Mouse (Mus musculus): ENCODE data around the gene Gdf1. TPM values are rescaled to one million over a fixed set of nuclear protein-coding genes. Genes with fewer than 3 reads are reported as not detected.

Gdf1 gene
- polyA plus RNA-seq, 1 experiment from 2014 or later, result 0.16 TPM

- H3K36me3 ChIP-seq (replicated peaks; ENCODE audit: insufficient read depth, low read length), result peaks cover 7% of the 10 kb centered on the region; the same call in 1 of the 2 replicates
- 93% methylated on average over 15 of the region's 15 CpGs for WGBS (ENCODE audit: insufficient replicate concordance)
- H3K9ac ChIP-seq (replicated peaks), result no peak overlapping the region
- no peak for ATAC-seq
- H3K4me2 ChIP-seq (ENCODE audit: low read depth, low read length), result no peak overlapping the region
- peaks cover 14% of the 10 kb centered on the region for H3K4me1 ChIP-seq (ENCODE audit: insufficient read depth)
- no peak overlapping the region for H3K4me3 ChIP-seq (ENCODE audit: low read depth, low read length)
- no peak for DNase-seq
- no peak overlapping the region for H3K27ac ChIP-seq (ENCODE audit: low read depth)
- 0 out of 2 replicates have a peak, but pooled peaks cover 6% of the 10 kb centered on the region for H3K27me3 ChIP-seq (ENCODE audit: insufficient read depth, low read length)
- H3K9me3 ChIP-seq (ENCODE audit: low read length), result no peaks in the 10 kb centered on the region
- TF ChIP-seq CTCF (IDR thresholded peaks at IDR 0.05; ENCODE audit: low read depth), result no peak
- TF ChIP-seq EP300 (IDR thresholded peaks at IDR 0.05; ENCODE audit: low read depth), result no peak
Observed at GRCm38 (mm10) chr8:70285304-70285703, 44.3 kb upstream of the Gdf1 start.

- Histone ChIP-seq H3K4me1 (ENCODE audit: insufficient read depth) (peaks cover 9% of the 10 kb centered on the region), H3K9ac (replicated peaks) (no peak overlapping the region), H3K4me2 (ENCODE audit: low read depth, low read length) (no peak overlapping the region), H3K9me3 (ENCODE audit: low read length) (no peaks in the 10 kb centered on the region), H3K36me3 (replicated peaks; ENCODE audit: insufficient read depth, low read length) (peaks cover 7% of the 10 kb centered on the region; the same call in 1 of the 2 replicates), H3K27ac (ENCODE audit: low read depth) (no peak overlapping the region), H3K27me3 (ENCODE audit: insufficient read depth, low read length) (0 out of 2 replicates have a peak, but pooled peaks cover 6% of the 10 kb centered on the region), H3K4me3 (ENCODE audit: low read depth, low read length) (no peak overlapping the region)
- TF ChIP-seq CTCF (IDR thresholded peaks at IDR 0.05; ENCODE audit: low read depth) (peak; percentile 54), EP300 (IDR thresholded peaks at IDR 0.05; ENCODE audit: low read depth) (no peak)
- WGBS (ENCODE audit: insufficient replicate concordance), result 86% methylated on average over 8 of the region's 8 CpGs
- DNase-seq, result no peak
- no peak for ATAC-seq
Observed at GRCm38 (mm10) chr8:70286737-70287136, 42.9 kb upstream of the Gdf1 start.

GRCm38 (mm10) chr8:70293988-70294405, 35.6 kb upstream of the Gdf1 start:
- DNase-seq (no peak), ATAC-seq (no peak)
- Histone ChIP-seq H3K4me1 (ENCODE audit: insufficient read depth) (no peaks in the 10 kb centered on the region), H3K9me3 (ENCODE audit: low read length) (no peaks in the 10 kb centered on the region), H3K27me3 (ENCODE audit: insufficient read depth, low read length) (no peaks in the 10 kb centered on the region), H3K9ac (replicated peaks) (no peak overlapping the region), H3K36me3 (replicated peaks; ENCODE audit: insufficient read depth, low read length) (peaks cover 53% of the 10 kb centered on the region), H3K4me3 (ENCODE audit: low read depth, low read length) (no peak overlapping the region), H3K4me2 (ENCODE audit: low read depth, low read length) (no peak overlapping the region), H3K27ac (ENCODE audit: low read depth) (no peak overlapping the region)
- 61% methylated on average over 5 of the region's 5 CpGs for WGBS (ENCODE audit: insufficient replicate concordance)
- no peak for TF ChIP-seq EP300 (IDR thresholded peaks at IDR 0.05; ENCODE audit: low read depth)

- H3K9ac ChIP-seq (replicated peaks), result no peak overlapping the region
- H3K9me3 ChIP-seq (ENCODE audit: low read length), result no peaks in the 10 kb centered on the region
- no peak overlapping the region for H3K4me3 ChIP-seq (ENCODE audit: low read depth, low read length)
- ATAC-seq, result no peak
- peaks cover 38% of the 10 kb centered on the region for H3K36me3 ChIP-seq (replicated peaks; ENCODE audit: insufficient read depth, low read length)
- H3K4me2 ChIP-seq (ENCODE audit: low read depth, low read length), result peak overlapping the region; percentile 9; the same call in 1 of the 2 replicates
- WGBS (ENCODE audit: insufficient replicate concordance), result 47% methylated on average over 3 of the region's 3 CpGs
- DNase-seq, result no peak
- H3K4me1 ChIP-seq (ENCODE audit: insufficient read depth), result peaks cover 21% of the 10 kb centered on the region
- no peak overlapping the region for H3K27ac ChIP-seq (ENCODE audit: low read depth)
- TF ChIP-seq EP300 (IDR thresholded peaks at IDR 0.05; ENCODE audit: low read depth) (no peak), CTCF (IDR thresholded peaks at IDR 0.05; ENCODE audit: low read depth) (no peak)
- H3K27me3 ChIP-seq (ENCODE audit: insufficient read depth, low read length), result no peaks in the 10 kb centered on the region
Observed at GRCm38 (mm10) chr8:70300881-70301280, 28.7 kb upstream of the Gdf1 start.

GRCm38 (mm10) chr8:70302358-70302890, 27.2 kb upstream of the Gdf1 start, which contains the start of the genes Ddx49 and Cope:
TSS of gene Ddx49 (minus strand) at chr8:70302489.
TSS of gene Cope (plus strand) at chr8:70302518.
- Histone ChIP-seq H3K4me1 (ENCODE audit: insufficient read depth) (peaks cover 21% of the 10 kb centered on the region), H3K27me3 (ENCODE audit: insufficient read depth, low read length) (no peaks in the 10 kb centered on the region), H3K4me2 (ENCODE audit: low read depth, low read length) (peak within 1 kb of the TSS; percentile 90), H3K27ac (ENCODE audit: low read depth) (peak within 1 kb of the TSS; percentile 68), H3K36me3 (replicated peaks; ENCODE audit: insufficient read depth, low read length) (peaks cover 37% of the 10 kb centered on the region), H3K9me3 (ENCODE audit: low read length) (no peaks in the 10 kb centered on the region), H3K4me3 (ENCODE audit: low read depth, low read length) (peak within 1 kb of the TSS; percentile 85), H3K9ac (replicated peaks) (peak within 1 kb of the TSS; percentile 84)
- TF ChIP-seq CTCF (IDR thresholded peaks at IDR 0.05; ENCODE audit: low read depth) (no peak), EP300 (IDR thresholded peaks at IDR 0.05; ENCODE audit: low read depth) (peak; percentile 64)
- under 1% methylated on average over 40 of the region's 40 CpGs for WGBS (ENCODE audit: insufficient replicate concordance)
- peak; percentile 95 for ATAC-seq
- DNase-seq, result peak; percentile 94

GRCm38 (mm10) chr8:70302901-70303300, 26.7 kb upstream of the Gdf1 start:
- DNase-seq (no peak), ATAC-seq (no peak)
- 2% methylated on average over 16 of the region's 16 CpGs for WGBS (ENCODE audit: insufficient replicate concordance)

More at GRCm38 (mm10) chr8:70302901-70303300, 26.7 kb upstream of the Gdf1 start:
- Histone ChIP-seq H3K27me3 (ENCODE audit: insufficient read depth, low read length) (no peaks in the 10 kb centered on the region), H3K36me3 (replicated peaks; ENCODE audit: insufficient read depth, low read length) (peaks cover 37% of the 10 kb centered on the region), H3K4me1 (ENCODE audit: insufficient read depth) (peaks cover 21% of the 10 kb centered on the region), H3K4me3 (ENCODE audit: low read depth, low read length) (peak overlapping the region; percentile 85), H3K9ac (replicated peaks) (peak overlapping the region; percentile 84), H3K4me2 (ENCODE audit: low read depth, low read length) (peak overlapping the region; percentile 90), H3K27ac (ENCODE audit: low read depth) (peak overlapping the region; percentile 68), H3K9me3 (ENCODE audit: low read length) (no peaks in the 10 kb centered on the region)
- TF ChIP-seq CTCF (IDR thresholded peaks at IDR 0.05; ENCODE audit: low read depth) (no peak), EP300 (IDR thresholded peaks at IDR 0.05; ENCODE audit: low read depth) (no peak)

Data from liver, postnatal 0 days (tissue).